Mouse (Mus musculus): ENCODE results near the gene 1700021F05Rik. TPM values are rescaled to one million over a fixed set of nuclear protein-coding genes. Genes with fewer than 3 reads are reported as not detected.

The 1700021F05Rik gene
- polyA plus RNA-seq, 1 experiment from 2014 or later: 74.3 TPM

Other genes with a start within 250 kb of the 1700021F05Rik start
- gene Bend3, start 62.2 kb downstream of the 1700021F05Rik start, polyA plus RNA-seq (2014; fragmentation: Nextera tagmentation; extraction: Ambion mirVana): 2.8 and 3.2 TPM in 2 replicates
- gene Gm9803, start 16.9 kb downstream of the 1700021F05Rik start, polyA plus RNA-seq (2014; fragmentation: Nextera tagmentation; extraction: Ambion mirVana): 13.7 and 22.1 TPM in 2 replicates
- 1,214 and 1,274 TPM in 2 replicates for gene Cd24a, start 37.3 kb upstream of the 1700021F05Rik start, polyA plus RNA-seq (2014; fragmentation: Nextera tagmentation; extraction: Ambion mirVana)